Mouse (Mus musculus): ENCODE results near the gene Gstp3. TPM values are rescaled to one million over a fixed set of nuclear protein-coding genes. Genes with fewer than 3 reads are reported as not detected.
"Not testable (repeated sequence)": the region's sequence is repeated elsewhere in the genome, so short reads cannot be mapped to it uniquely, and the experiment has no call there.

The Gstp3 gene
- polyA plus RNA-seq, 1 experiment from 2014 or later = not detected

- H3K4me2 ChIP-seq (replicated peaks) = no peak overlapping the region
- no peaks in the 10 kb centered on the region for H3K4me1 ChIP-seq
- H3K36me3 ChIP-seq = no peaks in the 10 kb centered on the region
- no peak overlapping the region for H3K27ac ChIP-seq (replicated peaks)
- no peak overlapping the region for H3K9ac ChIP-seq (replicated peaks)
- H3K9me3 ChIP-seq = no peaks in the 10 kb centered on the region
- no peak overlapping the region for H3K4me3 ChIP-seq
- H3K27me3 ChIP-seq = no peaks in the 10 kb centered on the region
- ATAC-seq (replicated peaks) = no peak
- 82% methylated on average over 8 of the region's 8 CpGs for WGBS
Observed at GRCm38 (mm10) chr19:4070756-4071155, 11.4 kb upstream of the Gstp3 start.

DNA sequence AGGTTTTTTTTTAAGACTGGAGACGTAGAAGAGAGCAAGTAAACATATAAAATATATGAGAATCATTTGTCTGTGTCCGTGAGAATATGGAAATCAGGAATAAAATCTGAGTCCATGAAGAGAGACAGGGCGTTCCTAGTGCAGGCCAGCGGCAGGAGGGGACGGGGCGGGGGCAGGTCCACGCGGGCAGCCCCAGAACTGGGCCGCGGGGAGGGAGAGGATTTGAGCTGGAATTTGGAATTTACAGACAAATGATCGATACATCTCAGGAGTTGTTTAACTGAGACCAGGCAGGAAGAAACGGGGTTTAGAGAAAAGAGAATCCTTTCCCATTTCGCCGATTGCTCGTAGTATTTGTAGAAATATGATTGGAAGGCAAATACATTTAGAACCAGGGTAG lies 10.9 kb upstream of the Gstp3 start:
- H3K4me3 ChIP-seq = no peak overlapping the region
- WGBS = 79% methylated on average over 15 of the region's 15 CpGs
- no peak overlapping the region for H3K4me2 ChIP-seq (replicated peaks)
- H3K27ac ChIP-seq (replicated peaks) = no peak overlapping the region
- no peaks in the 10 kb centered on the region for H3K27me3 ChIP-seq
- H3K4me1 ChIP-seq = no peaks in the 10 kb centered on the region
- no peak overlapping the region for H3K9ac ChIP-seq (replicated peaks)
- no peaks in the 10 kb centered on the region for H3K9me3 ChIP-seq
- no peaks in the 10 kb centered on the region for H3K36me3 ChIP-seq
- ATAC-seq (replicated peaks) = no peak

GRCm38 (mm10) chr19:4068717-4069410 lies 9.5 kb upstream of the Gstp3 start:
- H3K9me3 ChIP-seq = no peaks in the 10 kb centered on the region
- no peak overlapping the region for H3K27ac ChIP-seq (replicated peaks)
- H3K4me3 ChIP-seq = no peak overlapping the region
- no peak overlapping the region for H3K4me2 ChIP-seq (replicated peaks)
- ATAC-seq (replicated peaks) = no peak
- no peaks in the 10 kb centered on the region for H3K36me3 ChIP-seq
- H3K27me3 ChIP-seq = no peaks in the 10 kb centered on the region
- H3K9ac ChIP-seq (replicated peaks) = no peak overlapping the region
- 60% methylated on average over 15 of the region's 15 CpGs for WGBS
- H3K4me1 ChIP-seq = no peaks in the 10 kb centered on the region

- WGBS = 96% methylated on average over 2 of the region's 2 CpGs
- ATAC-seq (replicated peaks); H3K36me3 ChIP-seq; H3K9me3 ChIP-seq; H3K9ac ChIP-seq (replicated peaks); H3K4me3 ChIP-seq; H3K4me2 ChIP-seq (replicated peaks); H3K27ac ChIP-seq (replicated peaks); H3K27me3 ChIP-seq; H3K4me1 ChIP-seq: not testable (repeated sequence)
Observed at GRCm38 (mm10) chr19:4068242-4068641, 8.9 kb upstream of the Gstp3 start.

DNA sequence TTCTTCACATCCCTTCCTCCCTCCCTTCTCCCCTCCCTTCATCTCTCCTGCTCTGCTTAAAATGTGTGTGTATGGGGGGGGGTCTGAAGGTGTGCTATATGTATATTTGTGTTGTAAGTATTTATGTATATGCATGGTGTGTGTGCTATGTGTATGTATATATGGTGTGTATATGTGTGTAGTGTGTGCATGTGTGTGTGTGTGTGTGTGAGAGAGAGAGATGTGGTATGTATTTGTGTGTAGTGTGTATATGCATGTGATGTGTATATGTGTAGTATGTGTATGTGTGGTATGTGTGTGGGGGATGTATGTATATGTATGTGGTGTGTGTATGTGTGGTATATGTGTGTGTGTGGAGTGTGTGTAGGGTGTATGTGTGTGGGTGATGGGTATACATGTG lies 7.5 kb upstream of the Gstp3 start:
- H3K9ac ChIP-seq (replicated peaks) = no peak overlapping the region
- H3K4me1 ChIP-seq = no peaks in the 10 kb centered on the region
- no peak overlapping the region for H3K27ac ChIP-seq (replicated peaks)
- no peaks in the 10 kb centered on the region for H3K27me3 ChIP-seq
- no peak overlapping the region for H3K4me3 ChIP-seq
- H3K4me2 ChIP-seq (replicated peaks) = no peak overlapping the region
- H3K36me3 ChIP-seq = no peaks in the 10 kb centered on the region
- ATAC-seq (replicated peaks) = no peak
- H3K9me3 ChIP-seq = no peaks in the 10 kb centered on the region

DNA sequence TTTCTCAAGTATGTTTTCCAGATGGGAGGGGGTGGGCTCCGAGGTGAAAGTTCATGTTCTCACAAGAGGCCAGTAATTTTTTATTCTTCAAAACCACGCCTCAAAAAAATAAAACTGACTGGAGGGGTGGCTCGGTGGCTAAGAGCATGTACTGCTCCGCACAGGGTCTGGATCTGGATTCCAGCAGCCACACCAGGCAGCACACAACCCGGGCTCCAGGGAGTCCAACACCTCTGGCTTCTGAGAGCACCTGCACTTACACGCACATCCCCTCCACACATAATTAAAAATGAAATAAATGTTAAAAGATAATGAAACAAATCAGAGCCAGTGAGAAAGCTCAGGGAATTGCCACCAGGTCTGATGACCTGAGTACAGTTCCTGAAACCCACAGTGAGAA lies 6.9 kb upstream of the Gstp3 start:
- Histone ChIP-seq H3K27me3 (no peaks in the 10 kb centered on the region), H3K9me3 (no peaks in the 10 kb centered on the region), H3K36me3 (no peaks in the 10 kb centered on the region), H3K27ac (replicated peaks) (no peak overlapping the region), H3K9ac (replicated peaks) (no peak overlapping the region), H3K4me2 (replicated peaks) (no peak overlapping the region), H3K4me3 (no peak overlapping the region), H3K4me1 (no peaks in the 10 kb centered on the region)
- 88% methylated on average over 6 of the region's 6 CpGs for WGBS
- ATAC-seq (replicated peaks) = no peak

DNA sequence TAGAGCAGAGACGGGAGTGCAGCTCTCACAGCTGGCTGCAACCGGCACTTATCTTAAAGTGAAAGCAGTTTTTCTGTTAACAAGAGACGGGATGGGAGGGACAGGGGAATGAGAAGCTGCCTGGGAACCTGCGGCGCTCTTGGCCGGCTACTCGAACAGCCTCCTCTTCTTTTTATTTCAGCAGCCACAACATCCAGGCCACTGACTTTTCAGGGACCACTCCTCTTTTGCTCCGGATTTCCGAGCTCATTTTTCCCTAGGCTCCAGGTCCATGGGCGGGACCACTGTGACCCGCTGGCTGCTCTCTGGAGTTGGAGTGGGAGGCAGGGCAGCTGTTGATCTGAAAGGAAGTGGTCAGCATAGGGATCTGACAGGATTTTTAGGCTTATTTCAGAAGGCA lies 5.1 kb upstream of the Gstp3 start:
- WGBS = 27% methylated on average over 2 of the region's 11 CpGs
- H3K27me3 ChIP-seq; H3K4me1 ChIP-seq; H3K36me3 ChIP-seq; H3K4me3 ChIP-seq; ATAC-seq (replicated peaks); H3K9me3 ChIP-seq; H3K27ac ChIP-seq (replicated peaks); H3K9ac ChIP-seq (replicated peaks); H3K4me2 ChIP-seq (replicated peaks): not testable (repeated sequence)

- H3K4me2 ChIP-seq (replicated peaks); H3K36me3 ChIP-seq; H3K9me3 ChIP-seq; H3K4me1 ChIP-seq; H3K9ac ChIP-seq (replicated peaks); H3K4me3 ChIP-seq; H3K27ac ChIP-seq (replicated peaks); H3K27me3 ChIP-seq; ATAC-seq (replicated peaks): not testable (repeated sequence)
- WGBS = 92% methylated on average over 3 of the region's 4 CpGs
Observed at GRCm38 (mm10) chr19:4063357-4063756, 4.0 kb upstream of the Gstp3 start.

GRCm38 (mm10) chr19:4060899-4061465 lies 1.6 kb upstream of the Gstp3 start:
- no peak overlapping the region for H3K4me3 ChIP-seq
- no peak for ATAC-seq (replicated peaks)
- WGBS = 87% methylated on average over 6 of the region's 6 CpGs
- no peaks in the 10 kb centered on the region for H3K27me3 ChIP-seq
- no peak overlapping the region for H3K9ac ChIP-seq (replicated peaks)
- H3K4me1 ChIP-seq = no peaks in the 10 kb centered on the region
- no peaks in the 10 kb centered on the region for H3K36me3 ChIP-seq
- no peak overlapping the region for H3K4me2 ChIP-seq (replicated peaks)
- H3K9me3 ChIP-seq = no peaks in the 10 kb centered on the region
- H3K27ac ChIP-seq (replicated peaks) = no peak overlapping the region

- H3K9ac ChIP-seq (replicated peaks); H3K36me3 ChIP-seq; H3K4me2 ChIP-seq (replicated peaks); ATAC-seq (replicated peaks); H3K27me3 ChIP-seq; H3K4me3 ChIP-seq; H3K9me3 ChIP-seq; H3K4me1 ChIP-seq; H3K27ac ChIP-seq (replicated peaks): not testable (repeated sequence)
- 93% methylated on average over 8 of the region's 8 CpGs for WGBS
Observed at GRCm38 (mm10) chr19:4060044-4060898, 902 bp upstream of the Gstp3 start.

- Histone ChIP-seq H3K9me3 (no peaks in the 10 kb centered on the region), H3K4me2 (replicated peaks) (no peak overlapping the region), H3K4me3 (no peak overlapping the region), H3K36me3 (no peaks in the 10 kb centered on the region), H3K27me3 (no peaks in the 10 kb centered on the region), H3K4me1 (no peaks in the 10 kb centered on the region), H3K9ac (replicated peaks) (no peak overlapping the region), H3K27ac (replicated peaks) (no peak overlapping the region)
- 88% methylated on average over 5 of the region's 5 CpGs for WGBS
- ATAC-seq (replicated peaks) = no peak
Observed at GRCm38 (mm10) chr19:4058581-4058980, 788 bp downstream of the Gstp3 start.

- H3K9ac ChIP-seq (replicated peaks) = no peak overlapping the region
- no peak overlapping the region for H3K4me2 ChIP-seq (replicated peaks)
- H3K36me3 ChIP-seq = no peaks in the 10 kb centered on the region
- H3K9me3 ChIP-seq = no peaks in the 10 kb centered on the region
- no peak overlapping the region for H3K4me3 ChIP-seq
- 93% methylated on average over 7 of the region's 7 CpGs for WGBS
- no peak overlapping the region for H3K27ac ChIP-seq (replicated peaks)
- no peak for ATAC-seq (replicated peaks)
- H3K4me1 ChIP-seq = no peaks in the 10 kb centered on the region
- H3K27me3 ChIP-seq = no peaks in the 10 kb centered on the region
Observed at GRCm38 (mm10) chr19:4057962-4058361, 1.4 kb downstream of the Gstp3 start.
